Mouse (Mus musculus) kidney, postnatal 10 days (tissue): ENCODE measurements around the gene Ccnd3.

Experiments used
- DNase-seq: peaks from one replicate; pipeline ENCODE4 v3.0.0; 2021; ENCODE audit warnings: mixed read lengths

Gene Ccnd3

DNA sequence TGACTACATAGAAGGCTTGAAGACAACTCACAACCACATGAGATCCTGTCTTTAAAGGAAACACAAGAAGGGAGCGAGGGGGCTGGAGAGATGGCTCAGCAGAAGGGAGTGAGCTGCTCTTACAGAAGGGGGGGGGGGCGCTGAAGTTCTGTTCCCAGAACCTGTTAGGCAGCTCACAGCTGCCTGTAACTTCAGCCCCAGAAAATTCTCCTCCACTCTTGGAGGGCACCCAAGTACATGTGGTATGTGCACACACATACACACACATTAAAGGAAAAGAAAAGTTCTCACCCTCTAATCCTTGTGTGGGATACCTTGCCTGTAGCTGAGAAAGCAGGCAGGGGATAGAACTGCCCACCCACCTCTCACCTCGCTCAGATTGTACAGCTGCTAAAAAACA, 52.3 kb downstream of the Ccnd3 start:
- no peak for DNase-seq

DNA sequence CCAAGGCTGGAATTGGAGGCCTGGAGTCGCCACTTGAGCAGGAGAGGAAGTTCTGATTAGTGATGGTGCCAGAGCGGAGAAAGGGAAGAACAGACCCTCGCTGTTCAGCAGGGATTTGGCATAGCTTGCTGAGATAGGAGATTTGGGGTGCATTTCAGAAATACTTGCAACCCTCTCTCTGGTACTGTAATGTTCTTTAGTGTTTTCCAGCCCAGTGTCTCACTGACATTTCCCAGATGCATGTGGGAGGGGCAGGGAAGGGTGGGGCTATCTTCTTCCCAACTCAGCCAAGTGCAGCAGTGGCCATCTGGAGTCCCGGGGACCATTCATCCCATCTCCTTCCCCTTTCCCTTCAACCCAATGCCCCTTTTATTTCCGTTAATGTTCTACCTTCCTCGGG, 54.9 kb downstream of the Ccnd3 start:
- peak; percentile 56 for DNase-seq

DNA sequence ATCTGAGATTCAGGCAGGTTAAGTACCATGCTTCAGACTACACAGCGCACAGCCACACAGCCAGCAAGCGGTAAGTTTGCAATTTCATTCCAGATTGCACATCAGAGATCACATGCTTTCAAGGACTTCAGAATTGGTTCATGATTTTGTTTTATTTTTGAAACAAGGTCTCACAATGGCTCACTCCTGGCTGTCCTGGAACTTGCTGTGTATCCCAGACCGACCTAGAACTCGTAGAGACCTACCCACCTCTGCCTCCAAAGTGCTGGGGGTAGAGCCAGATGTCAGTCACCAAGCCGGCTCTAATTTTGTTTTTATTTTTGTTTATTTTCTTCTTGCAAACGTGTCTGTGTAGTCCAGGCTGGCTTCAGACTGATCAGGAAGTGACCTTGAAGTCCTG, 58.0 kb downstream of the Ccnd3 start:
- DNase-seq = no peak

DNA sequence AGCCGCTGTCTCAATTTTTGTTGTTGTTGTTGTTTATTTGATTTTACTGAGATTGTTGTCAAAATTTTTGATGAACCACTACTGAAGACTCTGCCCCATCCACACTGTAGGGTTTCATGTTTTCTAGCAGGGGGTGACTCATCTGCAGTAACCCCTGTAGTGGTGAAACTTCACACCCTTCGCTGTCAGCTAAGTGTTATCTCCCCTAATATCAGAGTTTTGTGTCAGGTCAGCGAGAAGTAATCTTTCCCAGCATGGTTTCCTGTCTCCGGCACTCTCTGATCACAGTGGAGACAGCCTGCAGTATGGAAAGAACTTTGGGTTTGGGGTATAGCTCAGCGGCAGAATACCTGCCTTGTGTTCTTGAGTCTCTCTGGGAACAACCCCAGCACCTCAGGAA, 59.8 kb downstream of the Ccnd3 start:
- DNase-seq = no peak

DNA sequence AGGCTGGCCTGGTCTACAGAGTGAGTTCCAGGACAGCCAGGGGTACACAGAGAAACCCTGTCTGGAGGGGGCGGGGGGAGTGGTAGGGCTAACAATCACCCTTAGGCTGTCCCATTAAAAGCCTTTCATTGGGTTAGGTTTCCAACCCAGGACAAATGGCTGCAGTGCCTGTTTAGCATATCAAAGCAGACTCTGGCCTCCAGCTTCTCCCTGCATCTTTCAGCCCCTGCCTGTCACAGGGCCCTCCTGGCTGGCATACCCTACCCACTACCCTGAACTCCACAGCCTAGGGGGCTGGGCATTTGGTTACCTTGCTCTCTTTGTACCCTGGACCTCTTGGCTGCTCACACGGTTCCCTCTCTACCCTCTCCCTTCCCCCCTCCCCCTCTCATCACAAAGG, 61.3 kb downstream of the Ccnd3 start:
- DNase-seq = no peak

DNA sequence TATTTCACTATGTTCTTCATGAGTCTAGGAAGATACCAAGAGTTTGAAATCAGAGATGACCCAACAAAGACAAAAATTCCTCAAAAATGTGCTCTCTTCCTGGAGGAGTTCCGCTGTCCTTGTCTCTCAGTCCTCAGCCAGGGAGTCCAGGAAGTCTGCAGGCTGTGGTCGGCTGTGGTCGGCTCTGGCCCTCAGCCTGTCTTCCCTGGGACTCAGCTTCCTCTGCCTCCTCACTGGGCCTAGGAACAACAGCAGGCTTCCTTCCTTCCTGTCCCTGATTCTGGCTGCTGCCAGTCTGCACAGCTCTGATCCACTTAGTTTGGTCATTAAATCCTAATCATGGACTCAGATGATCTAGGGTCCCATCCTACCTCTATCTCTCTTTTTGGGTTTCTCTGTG, 62.4 kb downstream of the Ccnd3 start:
- peak; percentile 72 for DNase-seq

DNA sequence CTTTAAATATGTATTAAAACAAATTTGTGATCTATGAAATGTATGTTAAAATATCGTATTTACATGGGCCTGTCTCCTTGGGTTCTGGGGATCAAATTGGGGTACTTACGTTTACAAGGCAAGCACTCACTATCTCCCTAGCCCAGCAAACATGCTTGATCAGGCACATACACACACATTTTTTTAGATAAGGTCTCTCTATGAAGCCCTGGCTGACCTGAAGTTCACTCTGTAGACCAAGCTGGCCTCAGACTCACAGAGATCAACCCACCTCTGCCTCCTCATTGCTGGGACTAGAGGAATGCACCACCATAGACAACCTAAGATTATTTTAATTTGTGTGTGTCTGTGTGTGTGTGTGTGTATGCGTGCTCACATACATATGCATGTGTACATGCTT, 63.5 kb downstream of the Ccnd3 start:
- no peak for DNase-seq

DNA sequence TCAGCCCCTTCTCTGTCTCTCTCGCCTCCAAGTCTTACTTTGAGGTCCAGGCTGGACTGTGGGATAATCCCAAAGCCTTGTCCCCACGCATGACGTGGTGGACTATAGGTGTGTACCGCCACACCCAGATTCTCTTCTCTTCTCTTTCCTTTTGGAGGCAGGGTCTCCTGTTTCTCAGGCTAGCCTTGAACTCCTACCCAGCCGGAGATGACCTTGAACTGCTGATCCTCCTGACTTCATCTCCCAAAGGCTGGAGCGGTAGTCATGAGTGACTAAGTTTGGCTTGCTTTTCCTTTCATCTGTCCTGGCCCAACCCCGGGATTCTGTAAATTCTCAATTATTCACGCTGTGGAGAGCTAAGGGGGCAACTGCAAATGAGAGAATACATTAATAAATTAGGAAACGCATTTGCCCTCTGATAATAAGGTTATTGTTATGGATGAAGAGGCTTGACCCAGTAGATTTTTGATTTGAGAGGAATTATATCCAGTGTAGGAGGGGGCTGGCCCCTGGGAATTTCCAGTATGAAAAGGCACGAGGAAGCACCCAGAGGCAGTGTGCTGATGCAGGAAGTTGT, 64.2 kb downstream of the Ccnd3 start:
- no peak for DNase-seq

DNA sequence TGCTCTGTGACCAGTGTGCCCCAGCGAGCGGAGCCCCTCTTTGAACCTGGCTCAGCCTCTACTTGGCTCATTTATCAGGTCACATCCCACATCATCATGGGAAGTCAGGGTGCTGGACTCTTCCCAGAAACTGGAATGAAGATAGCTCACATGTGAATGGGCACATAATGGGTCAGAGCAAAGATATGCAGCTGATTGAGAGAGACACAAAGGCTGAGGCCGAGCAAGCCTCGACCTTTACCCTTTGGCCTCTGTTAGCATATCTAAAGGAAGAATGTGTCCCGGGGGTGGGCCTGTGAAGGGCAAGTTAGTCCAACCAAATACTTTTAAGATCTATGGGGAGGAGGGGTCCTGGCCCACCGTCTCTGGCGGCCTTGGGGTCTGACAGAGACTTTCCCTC, 66.8 kb downstream of the Ccnd3 start:
- no peak for DNase-seq

DNA sequence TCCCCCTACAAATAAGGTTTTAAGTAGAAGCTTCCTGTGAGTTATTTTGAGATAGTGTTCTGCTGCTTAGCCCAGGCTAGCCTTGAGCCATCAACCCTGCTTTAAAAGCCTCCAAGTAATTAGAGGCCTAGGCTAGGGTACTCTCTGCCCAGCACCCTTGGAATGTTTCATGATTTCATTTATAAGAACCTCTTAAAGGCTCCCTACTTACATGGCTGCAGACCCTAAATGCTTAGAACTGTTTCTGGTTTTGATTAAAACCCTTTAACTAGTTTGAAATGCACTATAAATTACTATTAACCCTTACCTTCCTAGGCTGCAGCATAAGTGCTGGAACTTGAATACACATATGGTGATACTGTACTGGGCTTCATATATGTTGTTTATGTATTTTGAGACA, 67.6 kb downstream of the Ccnd3 start:
- no peak for DNase-seq

DNA sequence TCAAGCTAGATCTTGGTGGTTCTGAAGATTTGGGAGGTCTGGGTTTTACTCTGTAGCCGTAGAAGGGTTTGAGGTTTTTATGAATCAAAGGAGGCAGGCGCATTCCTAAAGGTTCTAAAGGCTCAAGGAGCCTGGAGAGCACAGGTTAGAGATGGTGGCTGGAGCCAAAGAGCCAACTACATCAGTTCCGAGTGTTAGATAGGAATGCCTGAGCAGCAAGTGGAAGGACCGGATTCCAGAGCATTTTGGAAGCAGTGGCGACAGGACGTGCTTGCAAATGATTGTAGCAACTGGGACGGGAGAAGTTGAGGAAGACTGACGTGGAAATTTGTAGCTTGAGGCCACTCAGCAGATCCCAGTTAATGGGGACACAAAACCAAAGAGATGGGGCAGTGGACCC, 69.2 kb downstream of the Ccnd3 start:
- DNase-seq = no peak

DNA sequence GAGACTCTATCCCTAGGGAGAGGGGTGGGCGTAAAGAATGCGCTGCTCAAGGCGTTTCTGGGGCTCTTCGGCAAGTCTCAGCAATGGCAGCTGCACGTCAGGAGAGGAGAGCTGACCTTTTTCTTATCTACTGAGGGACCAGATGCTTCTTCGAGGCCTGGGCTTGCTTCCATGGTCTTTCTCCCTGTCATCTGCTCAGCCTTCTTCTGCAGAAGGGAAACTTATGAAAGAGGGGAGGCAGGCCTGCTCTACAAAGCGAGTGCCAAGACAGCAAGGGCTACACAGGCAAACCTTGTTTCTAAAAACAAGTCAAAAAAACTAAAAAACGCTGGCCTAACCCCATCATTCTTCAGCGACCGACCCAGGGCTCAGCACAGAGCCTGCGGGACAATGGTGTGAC, 70.0 kb downstream of the Ccnd3 start:
- DNase-seq = no peak

DNA sequence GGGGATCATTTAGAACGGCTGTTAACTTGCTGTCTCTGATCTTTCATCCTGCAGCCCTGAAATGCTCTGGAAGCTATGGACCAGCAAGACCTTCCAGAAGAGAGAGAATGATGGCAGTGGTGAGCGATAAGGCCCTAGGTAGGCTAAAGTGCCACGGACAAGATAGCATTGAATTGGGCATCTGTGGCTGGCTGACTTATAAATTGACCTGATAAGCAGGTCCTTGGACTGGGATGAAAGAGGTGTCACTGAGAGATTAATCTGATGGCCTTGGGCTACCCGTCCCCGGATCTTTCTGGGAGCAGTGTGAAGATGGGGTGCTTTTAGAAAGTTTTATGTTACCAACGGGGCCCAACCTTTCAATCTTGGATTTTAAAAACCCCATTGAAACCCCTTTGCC, 73.8 kb downstream of the Ccnd3 start:
- no peak for DNase-seq

DNA sequence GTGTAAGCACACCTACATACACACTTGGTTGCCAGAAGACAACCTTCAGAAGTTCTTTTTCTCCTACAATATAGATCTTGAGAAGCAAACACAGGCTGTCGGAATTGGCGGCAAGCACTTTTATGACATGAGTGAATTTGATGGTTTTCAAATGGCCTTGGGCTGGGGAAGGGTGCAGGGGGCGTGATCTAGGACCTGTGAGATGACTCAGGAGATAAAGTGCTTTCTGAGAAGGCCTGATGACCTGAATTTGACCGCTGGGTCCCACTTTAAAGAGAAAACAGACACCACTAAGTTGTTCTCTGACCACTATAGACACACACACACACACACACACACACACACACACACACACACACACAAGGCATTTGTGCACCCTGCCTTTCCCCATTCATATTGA, 76.1 kb downstream of the Ccnd3 start:
- DNase-seq = no peak

DNA sequence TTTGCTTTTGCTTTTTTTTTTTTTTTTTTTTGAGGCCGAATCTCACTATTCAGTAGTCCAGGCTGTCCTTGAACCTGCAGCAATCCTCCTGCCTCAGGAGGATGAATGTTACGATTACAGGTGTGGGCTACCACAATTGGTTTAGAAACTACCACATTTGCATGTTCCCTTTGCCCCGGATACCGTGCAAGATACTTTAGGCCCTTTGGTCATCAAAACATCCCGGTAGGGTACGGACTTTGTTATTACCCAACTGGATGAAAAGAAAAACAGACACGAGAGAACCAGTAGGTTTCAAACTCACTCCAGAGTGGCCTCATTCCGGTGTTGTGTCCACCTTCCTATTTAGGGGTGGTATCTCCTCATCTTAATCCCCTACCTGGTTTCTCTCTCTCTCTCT, 83.7 kb downstream of the Ccnd3 start:
- no peak for DNase-seq

DNA sequence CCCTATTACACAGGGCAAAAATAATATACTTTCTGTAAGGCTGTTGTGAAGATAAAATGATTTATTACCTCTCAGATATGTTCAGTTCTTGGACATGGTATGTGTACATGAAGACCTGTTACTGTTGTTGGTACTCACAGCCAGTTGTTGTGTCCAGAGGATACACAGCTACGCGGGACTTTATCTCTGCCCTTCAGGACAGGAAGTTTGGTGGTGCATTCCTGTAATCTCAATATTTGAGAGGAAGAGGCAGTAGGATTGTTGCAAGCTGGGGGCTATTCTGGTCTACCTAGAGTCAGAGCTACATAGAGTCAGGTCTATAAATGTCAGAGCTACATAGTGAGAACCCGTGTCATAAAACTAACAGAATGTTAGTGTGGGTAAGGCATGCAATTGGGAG, 86.2 kb downstream of the Ccnd3 start:
- no peak for DNase-seq

DNA sequence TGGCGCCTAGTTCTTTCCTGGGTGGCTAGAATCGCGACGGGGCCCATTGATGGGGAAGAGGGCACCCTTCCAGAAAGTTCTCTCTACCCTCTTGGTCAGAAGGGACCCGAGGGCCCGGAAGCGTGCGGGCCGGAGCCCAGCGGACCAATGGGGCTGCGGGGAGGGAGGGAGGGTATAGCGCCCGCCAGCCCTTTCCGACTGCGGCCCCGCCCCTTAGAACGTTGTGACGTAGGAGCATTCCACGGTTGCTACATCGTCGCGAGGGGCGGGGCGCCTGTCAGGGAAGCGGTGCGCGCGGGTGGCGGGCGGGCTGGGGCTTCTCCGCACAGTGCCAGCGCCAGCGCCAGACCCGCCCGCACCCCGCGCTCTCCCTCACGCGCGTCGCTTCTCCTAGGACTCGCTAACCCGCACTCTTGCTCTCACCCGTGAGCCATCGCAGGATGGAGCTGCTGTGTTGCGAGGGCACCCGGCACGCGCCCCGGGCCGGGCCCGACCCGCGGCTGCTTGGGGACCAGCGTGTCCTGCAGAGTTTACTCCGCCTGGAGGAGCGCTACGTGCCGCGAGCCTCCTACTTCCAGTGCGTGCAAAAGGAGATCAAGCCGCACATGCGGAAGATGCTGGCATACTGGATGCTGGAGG, 88.5 kb downstream of the Ccnd3 start:
- peak; percentile 99 for DNase-seq

DNA sequence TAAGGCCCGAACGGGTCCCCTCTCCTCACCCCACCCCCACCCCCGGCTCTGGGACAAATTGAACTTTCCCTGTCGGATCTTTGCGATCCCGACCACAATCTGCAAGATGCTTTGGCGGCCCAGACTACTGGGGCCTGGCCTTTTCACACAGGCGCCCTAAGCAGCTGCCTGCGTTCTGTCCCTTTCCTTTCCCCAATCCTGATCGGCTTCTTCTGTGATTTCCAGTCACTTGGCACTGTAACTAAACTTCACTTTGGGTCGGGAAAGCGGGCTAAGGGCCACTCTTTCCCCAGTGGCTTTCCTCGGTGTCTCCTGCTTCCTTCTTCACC, 89.0 kb downstream of the Ccnd3 start:
- DNase-seq = no peak

DNA sequence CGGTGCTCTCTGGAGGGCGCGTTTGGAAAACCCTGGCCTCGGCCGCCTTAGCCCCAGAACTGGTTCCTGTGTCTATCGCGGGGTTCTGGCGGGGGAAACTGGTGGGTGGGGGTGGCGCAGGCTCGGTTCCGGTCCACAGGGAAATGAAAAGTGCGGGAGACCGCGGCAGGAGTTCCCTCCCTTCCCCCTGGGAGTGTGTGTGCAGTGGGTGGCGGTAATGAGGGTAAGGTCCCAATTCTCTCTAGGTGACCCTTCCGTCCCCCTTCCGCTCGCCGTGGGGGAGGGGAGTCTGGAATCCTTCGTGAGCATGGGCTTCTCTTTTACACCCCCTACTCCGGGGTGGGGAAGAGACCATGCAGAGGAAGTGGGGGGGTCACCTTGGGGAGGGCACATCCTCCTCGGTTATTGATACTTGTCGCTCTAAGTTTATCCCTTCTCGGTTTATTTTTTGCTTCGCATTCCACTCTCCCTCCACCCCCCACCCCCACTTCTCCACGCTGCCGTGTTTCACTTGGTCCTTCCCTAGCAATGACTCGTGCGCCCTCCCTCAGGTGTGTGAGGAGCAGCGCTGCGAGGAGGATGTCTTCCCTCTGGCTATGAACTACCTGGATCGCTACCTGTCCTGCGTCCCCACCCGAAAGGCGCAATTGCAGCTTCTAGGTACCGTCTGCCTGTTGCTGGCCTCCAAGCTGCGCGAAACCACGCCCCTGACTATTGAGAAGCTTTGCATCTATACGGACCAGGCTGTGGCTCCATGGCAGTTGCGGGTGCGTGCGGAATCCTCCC, 89.5 kb downstream of the Ccnd3 start:
- peak; percentile 76 for DNase-seq

DNA sequence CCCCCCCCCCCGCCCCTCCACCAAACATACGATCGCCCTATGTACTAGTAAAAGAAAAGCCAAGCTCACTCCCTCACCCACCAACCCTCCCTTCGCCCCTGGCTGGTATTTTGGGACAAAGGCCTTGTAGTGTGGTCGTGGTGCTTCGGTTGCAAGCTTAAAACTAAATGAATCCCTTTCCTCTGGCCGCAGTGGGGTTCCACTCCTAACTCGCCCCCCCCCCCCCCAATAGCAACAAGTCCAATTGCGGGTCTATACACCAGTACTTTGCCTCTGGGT, 90.1 kb downstream of the Ccnd3 start:
- no peak for DNase-seq

DNA sequence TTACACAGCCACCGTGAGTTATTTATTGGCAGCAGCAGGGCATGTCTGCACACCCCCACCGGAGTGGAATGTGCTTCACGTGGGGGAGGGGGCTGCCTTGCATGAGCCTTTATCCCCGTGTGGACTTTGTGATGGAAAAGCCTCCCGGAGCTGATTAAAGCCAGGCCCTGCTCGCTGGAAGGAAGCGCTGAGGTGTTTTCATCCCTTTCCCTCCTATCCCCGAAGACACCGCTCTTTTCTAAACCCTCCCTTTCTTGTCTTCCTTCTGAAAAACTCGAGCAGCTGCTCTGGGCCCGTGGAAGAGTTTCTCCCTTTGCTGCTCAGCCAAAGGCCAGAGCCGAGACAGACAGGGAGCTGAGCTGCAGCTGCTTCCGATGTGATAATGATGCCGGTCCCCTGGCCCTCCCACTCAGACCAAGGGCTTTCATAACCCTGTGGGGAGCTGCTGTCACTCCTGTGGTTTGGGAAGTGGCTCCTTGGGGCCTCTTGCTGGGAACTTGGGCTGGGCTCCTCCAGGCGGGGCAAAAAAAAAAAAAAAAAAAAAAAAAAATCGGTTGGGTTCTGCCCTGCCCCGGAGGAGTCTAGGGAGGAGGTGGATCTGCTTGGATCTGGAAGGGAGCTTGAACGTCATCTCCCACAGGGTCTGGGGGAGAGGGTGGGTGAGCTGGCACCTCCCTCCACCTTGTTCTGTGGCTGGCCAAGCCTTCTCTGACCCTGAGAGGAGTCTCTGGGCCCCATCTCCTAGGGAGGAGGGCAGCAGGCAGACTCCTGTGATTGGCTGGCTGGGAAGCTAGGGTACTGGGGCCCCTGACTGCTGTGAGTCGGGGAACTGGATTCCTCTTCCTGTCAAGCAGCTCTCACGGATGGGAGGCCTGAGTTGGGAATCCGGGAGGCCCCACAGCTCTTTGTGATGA, 90.7 kb downstream of the Ccnd3 start:
- peak; percentile 82 for DNase-seq

DNA sequence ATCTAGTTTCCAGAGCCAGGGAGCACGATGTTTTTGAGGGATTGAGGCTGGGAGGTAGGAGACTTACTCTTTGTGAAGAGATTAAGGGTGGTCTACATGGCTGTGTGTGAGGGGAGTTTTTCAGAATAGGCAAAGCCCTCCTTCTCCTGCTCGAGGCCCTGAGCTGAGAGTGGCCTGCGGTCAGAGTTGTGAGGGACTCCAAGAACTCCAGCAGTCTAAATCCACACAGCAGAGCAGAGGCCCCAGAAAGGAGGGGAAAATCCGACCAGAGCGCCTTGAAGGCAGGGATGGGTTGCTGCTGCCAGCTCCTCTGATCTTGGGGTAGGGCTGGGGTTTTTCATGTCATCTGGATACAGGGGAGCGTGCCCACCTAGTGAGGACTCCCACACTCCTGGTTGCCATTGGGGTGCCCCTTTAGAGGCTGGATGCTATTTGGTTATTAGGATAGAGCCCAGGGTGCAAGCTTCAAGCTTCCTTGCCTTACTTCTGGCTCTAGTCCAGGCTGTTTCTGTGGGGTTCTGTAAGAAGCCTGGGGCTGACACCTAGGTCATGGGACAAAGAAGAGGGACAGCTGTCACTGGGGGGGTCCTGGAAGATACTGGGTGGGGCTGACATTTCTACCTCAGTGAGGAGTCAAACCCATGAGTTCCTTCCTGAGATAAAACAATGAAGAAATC, 91.4 kb downstream of the Ccnd3 start:
- peak; percentile 26 for DNase-seq

DNA sequence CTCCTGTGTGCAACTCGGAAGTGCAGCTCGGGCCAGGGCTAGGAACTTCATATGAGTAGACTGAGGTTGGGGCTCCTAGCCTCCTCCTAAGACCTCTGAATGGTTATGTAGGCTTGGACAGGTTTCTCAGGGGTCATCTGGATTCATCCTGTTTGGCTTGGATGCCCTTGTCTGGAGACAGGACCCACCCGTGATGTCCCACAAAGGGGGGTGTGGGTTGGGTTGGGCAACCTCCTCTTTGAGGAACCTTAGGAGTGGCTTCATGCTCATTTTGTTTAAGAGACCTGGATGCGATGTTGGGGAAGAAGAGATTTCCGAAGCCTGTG, 92.0 kb downstream of the Ccnd3 start:
- peak; percentile 14 for DNase-seq
